1 mouse cellular context compared by ENCODE assay signal in genomic region chr3:96151836-96152235, GRCm38 (mm10).
TF ChIP-seq lines count a peak whose summit lies in the region.

No protein-coding gene starts in this region.

TF ChIP-seq in MEL, 35 proteins besides CTCF, POLR2A, EP300 and RAD21:
- TF ChIP-seq GATA1 (IDR thresholded peaks at IDR 0.05; ENCODE audit: low read depth, low read length) (no peak), ETS1 (IDR thresholded peaks at IDR 0.05; ENCODE audit: low read depth, low read length) (0 out of 2 replicates have a peak, but pooled peaks have one; percentile 16)
